Mouse (Mus musculus) CH12.LX (cell line): Measurements from ENCODE around the gene 9130213A22Rik. TPM values are rescaled to one million over a fixed set of nuclear protein-coding genes. Genes with fewer than 3 reads are reported as not detected.
A peak's percentile ranks its signal among the peaks of the same experiment; 100 is the strongest.

ENCODE experiments used
- DNase-seq: peaks from one replicate; pipeline ENCODE4 v3.0.0-alpha.2; 2013; ENCODE audit errors: extremely low read depth
- H3K27ac ChIP-seq: 2 replicates; pipeline ENCODE4 v1.5.1; 2012; ENCODE audit warnings: low read depth, mild to moderate bottlenecking, control low read depth, moderate library complexity; ENCODE audit not compliant: insufficient read depth
- H3K27me3 ChIP-seq: replicated peaks from 2 replicates; pipeline ENCODE3; 2012; ENCODE audit warnings: inconsistent platforms
- H3K36me3 ChIP-seq, 2 experiments: replicated peaks in 1 of 2; 2 replicates each; pipeline versions ENCODE3 to v1.6.1; 2012; ENCODE audit warnings: inconsistent platforms in 1 of 2, low read length in 1 of 2, mild to moderate bottlenecking in 1 of 2, mixed read lengths in 1 of 2, moderate library complexity in 1 of 2; ENCODE audit not compliant: control insufficient read depth in 1 of 2, insufficient read depth in 1 of 2
- H3K4me1 ChIP-seq, 2 experiments: 2 replicates each; pipeline ENCODE4 v1.6.1; 2012; ENCODE audit warnings: inconsistent platforms in 1 of 2, moderate library complexity in 1 of 2; ENCODE audit not compliant: insufficient read depth in 2 of 2, control insufficient read depth in 1 of 2
- H3K4me2 ChIP-seq: 2 replicates; pipeline ENCODE4 v1.6.1; 2012; ENCODE audit warnings: low read depth, mild to moderate bottlenecking, control low read depth; ENCODE audit not compliant: poor library complexity, insufficient read depth, severe bottlenecking
- H3K4me3 ChIP-seq, 3 experiments: fragments of 150-350 bp in 1 of 3; sonication (generic) in 1 of 3; replicated peaks in 1 of 3; 2 replicates each; pipeline versions ENCODE3 to v1.5.1; 2011 to 2012; ENCODE audit warnings: low read depth in 2 of 3, low read length in 2 of 3, mild to moderate bottlenecking in 2 of 3, moderate library complexity in 2 of 3, control low read depth in 1 of 3, improper control_type of control experiment in 1 of 3, inconsistent platforms in 1 of 3, mixed read lengths in 1 of 3; ENCODE audit not compliant: poor library complexity in 1 of 3
- H3K79me2 ChIP-seq: replicated peaks from 2 replicates; pipeline ENCODE4 v1.6.1; 2012; ENCODE audit warnings: mild to moderate bottlenecking, moderate library complexity; ENCODE audit not compliant: control insufficient read depth, poor library complexity, insufficient read depth, severe bottlenecking; ENCODE audit errors: extremely low read depth
- H3K9ac ChIP-seq: 2 replicates; pipeline ENCODE4 v1.6.1; 2012; ENCODE audit warnings: low read depth, mild to moderate bottlenecking, control low read depth, moderate library complexity; ENCODE audit not compliant: insufficient read depth
- H3K9me3 ChIP-seq: replicated peaks from 2 replicates; pipeline ENCODE3; 2012; ENCODE audit warnings: low read length, inconsistent platforms, mixed read lengths
- BHLHE40 ChIP-seq: IDR thresholded peaks from 2 replicates; pipeline ENCODE4 v1.6.1; 2011; ENCODE audit warnings: mild to moderate bottlenecking, low read depth, low read length, improper control_type of control experiment
- CHD1 ChIP-seq: IDR thresholded peaks from 2 replicates; pipeline ENCODE4 v1.6.1; 2012; ENCODE audit warnings: low read depth, low read length, improper control_type of control experiment, inconsistent platforms
- CHD2 ChIP-seq: IDR thresholded peaks from 2 replicates; pipeline ENCODE4 v1.6.1; 2011; ENCODE audit warnings: low read length, improper control_type of control experiment
- CTCF ChIP-seq, 2 experiments: IDR thresholded peaks in 1 of 2; conservative IDR thresholded peaks in 1 of 2; 2 replicates each; pipeline ENCODE4 v1.5.1; 2011 to 2012; ENCODE audit warnings: low read depth in 2 of 2, low read length in 2 of 2, improper control_type of control experiment in 1 of 2, inconsistent platforms in 1 of 2, mild to moderate bottlenecking in 1 of 2, moderate library complexity in 1 of 2
- E2F4 ChIP-seq: IDR thresholded peaks from 2 replicates; pipeline ENCODE4 v1.6.1; 2011; ENCODE audit warnings: low read depth, low read length, improper control_type of control experiment; ENCODE audit not compliant: insufficient replicate concordance
- ELF1 ChIP-seq: IDR thresholded peaks from 2 replicates; pipeline ENCODE4 v1.6.1; 2014; ENCODE audit warnings: low read depth, mild to moderate bottlenecking, inconsistent platforms, low read length, improper control_type of control experiment
- EP300 ChIP-seq: IDR thresholded peaks from 2 replicates; pipeline ENCODE4 v1.6.1; 2011; ENCODE audit warnings: low read length, improper control_type of control experiment
- ETS1 ChIP-seq: conservative IDR thresholded peaks from 2 replicates; pipeline ENCODE4 v1.6.1; 2012; ENCODE audit warnings: low read depth, mild to moderate bottlenecking, inconsistent platforms, low read length, improper control_type of control experiment, moderate library complexity
- GABPA ChIP-seq: IDR thresholded peaks from 2 replicates; pipeline ENCODE4 v1.6.1; 2012; ENCODE audit warnings: low read depth, low read length, improper control_type of control experiment, inconsistent platforms; ENCODE audit not compliant: insufficient replicate concordance
- HCFC1 ChIP-seq: IDR thresholded peaks from 2 replicates; pipeline ENCODE4 v1.6.1; 2012; ENCODE audit warnings: low read depth, mild to moderate bottlenecking, inconsistent platforms, low read length, improper control_type of control experiment
- IRF4 ChIP-seq: IDR thresholded peaks from 2 replicates; pipeline ENCODE4 v1.6.1; 2014; ENCODE audit warnings: low read depth, mild to moderate bottlenecking, inconsistent platforms, low read length, improper control_type of control experiment
- JUN ChIP-seq: IDR thresholded peaks from 2 replicates; pipeline ENCODE4 v1.6.1; 2011; ENCODE audit warnings: low read depth, mild to moderate bottlenecking, low read length, improper control_type of control experiment, moderate library complexity; ENCODE audit not compliant: insufficient read depth
- JUND ChIP-seq: conservative IDR thresholded peaks from 2 replicates; pipeline ENCODE4 v1.6.1; 2011; ENCODE audit warnings: low read depth, low read length, improper control_type of control experiment
- KAT2A ChIP-seq: IDR thresholded peaks from 2 replicates; pipeline ENCODE4 v1.6.1; 2012; ENCODE audit warnings: low read length, improper control_type of control experiment, inconsistent platforms; ENCODE audit not compliant: insufficient replicate concordance
- MAFK ChIP-seq: IDR thresholded peaks from 2 replicates; pipeline ENCODE4 v1.6.1; 2011; ENCODE audit warnings: low read length, improper control_type of control experiment; ENCODE audit not compliant: insufficient replicate concordance
- MAX ChIP-seq: IDR thresholded peaks from 2 replicates; pipeline ENCODE4 v1.6.1; 2011; ENCODE audit warnings: low read length, improper control_type of control experiment
- MAZ ChIP-seq: IDR thresholded peaks from 2 replicates; pipeline ENCODE4 v1.6.1; 2012; ENCODE audit warnings: low read depth, mild to moderate bottlenecking, inconsistent platforms, low read length, improper control_type of control experiment, moderate library complexity
- MEF2A ChIP-seq: IDR thresholded peaks from 2 replicates; pipeline ENCODE4 v1.6.1; 2014; ENCODE audit warnings: low read depth, mild to moderate bottlenecking, inconsistent platforms, low read length, improper control_type of control experiment, borderline replicate concordance
- MXI1 ChIP-seq: IDR thresholded peaks from 2 replicates; pipeline ENCODE4 v1.6.1; 2011; ENCODE audit warnings: mild to moderate bottlenecking, low read depth, low read length, improper control_type of control experiment
- MYC ChIP-seq: IDR thresholded peaks from 2 replicates; pipeline ENCODE4 v1.6.1; 2011; ENCODE audit warnings: low read depth, mild to moderate bottlenecking, improper control_type of control experiment, low read length
- NELFE ChIP-seq: IDR thresholded peaks from 2 replicates; pipeline ENCODE4 v1.6.1; 2011; ENCODE audit warnings: low read depth, low read length, improper control_type of control experiment
- NRF1 ChIP-seq: IDR thresholded peaks from 2 replicates; pipeline ENCODE4 v1.6.1; 2014; ENCODE audit warnings: low read depth, mild to moderate bottlenecking, inconsistent platforms, low read length, improper control_type of control experiment, moderate library complexity
- PAX5 ChIP-seq: IDR thresholded peaks from 2 replicates; pipeline ENCODE4 v1.6.1; 2012; ENCODE audit warnings: low read length, inconsistent platforms, mixed read lengths
- POLR2A ChIP-seq: IDR thresholded peaks from 2 replicates; pipeline ENCODE4 v1.6.1; 2011; ENCODE audit warnings: low read depth, mild to moderate bottlenecking, improper control_type of control experiment, low read length
- POLR2AphosphoS2 ChIP-seq: IDR thresholded peaks from 2 replicates; pipeline ENCODE4 v1.6.1; 2011; ENCODE audit warnings: low read depth, low read length, improper control_type of control experiment
- RAD21 ChIP-seq: IDR thresholded peaks from 2 replicates; pipeline ENCODE4 v1.6.1; 2011; ENCODE audit warnings: low read depth, mild to moderate bottlenecking, low read length, improper control_type of control experiment, moderate library complexity
- RCOR1 ChIP-seq: conservative IDR thresholded peaks from 2 replicates; pipeline ENCODE4 v1.6.1; 2012; ENCODE audit warnings: low read depth, mild to moderate bottlenecking, inconsistent platforms, low read length, improper control_type of control experiment
- SIN3A ChIP-seq: IDR thresholded peaks from 2 replicates; pipeline ENCODE4 v1.6.1; 2012; ENCODE audit warnings: low read length, improper control_type of control experiment, inconsistent platforms
- SMC3 ChIP-seq: IDR thresholded peaks from 2 replicates; pipeline ENCODE4 v1.6.1; 2011; ENCODE audit warnings: low read depth, low read length, improper control_type of control experiment
- TBP ChIP-seq: conservative IDR thresholded peaks from 2 replicates; pipeline ENCODE4 v1.6.1; 2011; ENCODE audit warnings: low read depth, low read length, improper control_type of control experiment
- TCF12 ChIP-seq: IDR thresholded peaks from 2 replicates; pipeline ENCODE4 v1.6.1; 2014; ENCODE audit warnings: low read depth, mild to moderate bottlenecking, inconsistent platforms, low read length, improper control_type of control experiment
- UBTF ChIP-seq: IDR thresholded peaks from 2 replicates; pipeline ENCODE4 v1.6.1; 2012; ENCODE audit warnings: low read depth, mild to moderate bottlenecking, inconsistent platforms, low read length, improper control_type of control experiment, moderate library complexity
- USF1 ChIP-seq: IDR thresholded peaks from 2 replicates; pipeline ENCODE4 v1.6.1; 2014; ENCODE audit warnings: low read depth, mild to moderate bottlenecking, inconsistent platforms, low read length, improper control_type of control experiment
- USF2 ChIP-seq: conservative IDR thresholded peaks from 2 replicates; pipeline ENCODE4 v1.6.1; 2011; ENCODE audit warnings: low read depth, low read length, improper control_type of control experiment
- ZC3H11A ChIP-seq: IDR thresholded peaks from 2 replicates; pipeline ENCODE4 v1.6.1; 2012; ENCODE audit warnings: low read depth, mild to moderate bottlenecking, inconsistent platforms, low read length, improper control_type of control experiment
- ZKSCAN1 ChIP-seq: IDR thresholded peaks from 2 replicates; pipeline ENCODE4 v1.6.1; 2012; ENCODE audit warnings: low read depth, inconsistent platforms, low read length, improper control_type of control experiment, borderline replicate concordance
- ZMIZ1 ChIP-seq: IDR thresholded peaks from 2 replicates; pipeline ENCODE4 v1.6.1; 2012; ENCODE audit warnings: low read depth, mild to moderate bottlenecking, inconsistent platforms, low read length, improper control_type of control experiment
- ZNF384 ChIP-seq: IDR thresholded peaks from 2 replicates; pipeline ENCODE4 v1.6.1; 2012; ENCODE audit warnings: low read depth, low read length, improper control_type of control experiment, inconsistent platforms
- dilution Hi-C: fragments of 300-500 bp; cut with MboI; formaldehyde crosslinking; loops from 2 replicates; pipeline ENCODE4 v1.14.3; 2020; ENCODE audit warnings: low sequenced_read_pairs; ENCODE audit not compliant: extremely low pct_unique_long_range_greater_than_20kb, extremely low pct_ligation_motif_present
- in situ Hi-C: fragments of 300-500 bp; cut with MboI; formaldehyde crosslinking; loops from 3 replicates; pipeline ENCODE4 v1.14.3; 2019; ENCODE audit warnings: low sequenced_read_pairs, low pct_ligation_motif_present, low pct_unique_long_range_greater_than_20kb, mixed read lengths
- polyA plus RNA-seq: library from polyadenylated mRNA; unstranded; fragments of >175 nt; gene quantifications from 2 replicates; pipeline ENCODE4 v1.2.1, GENCODE M21; 2012; ENCODE audit warnings: low read depth; ENCODE audit not compliant: insufficient read length
- total RNA-seq, 2 experiments: library from RNA; depleted of rRNA; stranded (reverse); fragments of 300-350 nt in 1 of 2; fragments of >200 nt in 1 of 2; gene quantifications; 2 replicates each; pipeline ENCODE4 v1.2.3; 2012 to 2014

The 9130213A22Rik gene
- total and polyA plus RNA-seq, 3 experiments, result not detected

- Histone ChIP-seq H3K4me3 (peak overlapping the region in 2 of 3 experiments; percentile 5 to 46), H3K4me1 (peaks cover 16 to 55% of the 10 kb centered on the region in 2 experiments), H3K27me3 (peaks cover 2% of the 10 kb centered on the region), H3K4me2 (peak overlapping the region; percentile 85), H3K36me3 (no peaks in the 10 kb centered on the region), H3K79me2 (no peaks in the 10 kb centered on the region), H3K27ac (peak overlapping the region; percentile 59; the same call in 1 of the 2 replicates), H3K9ac (peak overlapping the region; percentile 88), H3K9me3 (no peaks in the 10 kb centered on the region)
- dilution Hi-C loops, result no loop called here
- in situ Hi-C loops, result no loop called here
- TF ChIP-seq ELF1 (peak; percentile 88), BHLHE40 (peak; percentile 77), EP300 (peak; percentile 64), MYC (peak; percentile 95), ZKSCAN1 (no peak; the same call in 1 of the 2 replicates), MXI1 (peak; percentile 90), CHD2 (peak; percentile 89), USF1 (no peak), UBTF (no peak), CTCF (conservative IDR thresholded peaks at IDR 0.05 in 1 of 2, IDR thresholded peaks at IDR 0.05 in 1 of 2; ENCODE audit: low read depth in 2 of 2, low read length in 2 of 2) (no peak; a peak in 1 of 4 replicates), POLR2AphosphoS2 (peak; percentile 100), IRF4 (peak; percentile 86), TCF12 (peak; percentile 96), JUN (peak; percentile 91), POLR2A (peak; percentile 100), HCFC1 (peak; percentile 82), MEF2A (peak; percentile 91), SMC3 (peak; percentile 28; the same call in 1 of the 2 replicates), JUND (peak; percentile 97), TBP (peak; percentile 100), NELFE (peak; percentile 100), MAX (peak; percentile 91), ETS1 (peak; percentile 99), MAFK (peak; percentile 95), GABPA (peak; percentile 12; the same call in 1 of the 2 replicates), MAZ (peak; percentile 97; the same call in 1 of the 2 replicates), NRF1 (peak; percentile 63), PAX5 (no peak), E2F4 (peak; percentile 97), ZNF384 (peak; percentile 76), ZMIZ1 (peak; percentile 100), KAT2A (peak; percentile 75; the same call in 1 of the 2 replicates), RAD21 (no peak), SIN3A (peak; percentile 99), USF2 (peak; percentile 62), RCOR1 (peak; percentile 99), CHD1 (no peak), ZC3H11A (no peak; the same call in 1 of the 2 replicates)
- peak; percentile 99 for DNase-seq
These were observed 49.1 kb downstream of the 9130213A22Rik start for GRCm38 (mm10) chr11:69073065-69073888.
